Mouse (Mus musculus) fat pad, adult 2 months (tissue): ENCODE measurements around the gene Cc2d2a.

ENCODE experiments used
- DNase-seq: peaks from one replicate; pipeline ENCODE4 v3.0.0-alpha.2; 2011; ENCODE audit warnings: low read depth, low spot score; ENCODE audit errors: extremely low read depth

The Cc2d2a gene

DNA sequence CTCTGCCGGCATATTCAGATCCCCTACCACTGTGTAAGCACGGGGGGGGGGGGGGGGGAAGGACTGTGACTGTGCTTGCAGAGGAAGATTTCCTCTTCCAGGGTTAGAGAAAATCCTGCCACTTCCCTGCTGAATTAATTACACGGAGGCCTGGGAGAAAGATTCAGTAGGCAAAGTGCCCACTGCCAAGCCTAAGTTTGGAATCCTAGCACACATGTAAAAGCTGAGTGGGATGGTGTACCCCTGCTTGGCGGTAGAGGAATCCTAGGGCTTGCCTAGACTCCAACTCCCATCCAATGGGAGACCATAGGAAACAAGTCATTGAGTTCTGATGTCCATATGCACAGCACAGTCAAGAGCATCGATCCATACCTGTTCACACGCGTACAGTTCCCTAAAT lies 61.7 kb downstream of the Cc2d2a start:
- no peak for DNase-seq

DNA sequence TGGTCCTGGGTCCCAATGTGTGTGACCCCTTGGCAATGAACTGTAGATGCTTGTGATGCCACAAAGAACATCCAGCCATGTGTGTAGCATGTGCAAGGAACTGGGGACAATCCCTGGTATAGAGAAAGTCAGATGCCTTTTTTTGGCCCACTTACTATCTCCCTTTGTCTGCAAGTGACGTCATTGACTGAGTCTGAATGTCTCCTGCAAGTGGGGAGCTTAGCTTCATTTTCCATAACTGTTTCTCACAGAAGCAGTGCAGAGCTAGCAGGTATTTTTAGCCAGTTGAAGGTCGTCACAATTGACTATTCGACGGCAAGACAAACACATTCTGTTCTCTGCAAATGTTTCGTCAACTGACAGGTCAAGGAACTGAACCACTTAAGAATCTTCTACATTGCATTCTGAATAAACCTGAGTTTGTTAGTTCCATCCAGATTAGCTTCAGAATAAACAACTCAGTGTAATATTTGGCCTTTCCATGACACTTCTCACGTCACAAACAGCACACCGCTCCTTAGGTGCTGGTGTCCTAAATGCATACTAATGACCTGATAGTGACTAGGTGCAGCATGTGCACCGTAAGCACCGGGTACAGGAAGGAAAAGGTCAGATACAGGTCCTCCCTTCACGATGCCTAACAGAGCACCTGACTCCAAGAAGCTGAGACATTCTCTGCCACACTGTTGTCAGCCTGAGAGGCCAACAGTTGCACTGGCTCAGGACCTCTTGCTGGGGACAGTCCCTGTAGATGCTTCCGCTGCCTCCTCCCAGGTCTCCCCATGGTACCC lies 66.4 kb downstream of the Cc2d2a start:
- DNase-seq: no peak

GRCm38 (mm10) chr5:43732381-43732780 lies 70.2 kb downstream of the Cc2d2a start:
- DNase-seq: no peak

- no peak for DNase-seq
Measured at GRCm38 (mm10) chr5:43744187-43744586, 82.0 kb downstream of the Cc2d2a start.

DNA sequence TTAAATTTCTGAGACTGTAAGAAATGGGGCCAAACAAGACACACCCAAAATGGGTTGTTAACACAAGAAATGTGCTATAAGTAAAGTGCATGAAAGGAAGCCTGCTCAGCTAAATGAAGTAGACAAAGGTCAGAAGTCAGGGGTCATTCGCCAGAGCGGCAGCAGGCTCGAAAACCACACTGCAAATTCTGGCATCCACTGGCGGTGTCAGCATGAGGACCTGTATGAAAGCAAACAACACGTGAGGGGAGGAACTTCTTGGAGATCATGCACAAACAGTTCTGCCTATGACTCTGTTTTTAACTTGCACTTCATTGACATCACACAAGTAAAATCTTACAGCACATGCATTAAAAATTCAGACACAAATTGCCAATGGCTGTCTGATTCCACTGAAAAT lies 83.0 kb downstream of the Cc2d2a start:
- no peak for DNase-seq

- DNase-seq: no peak
Measured at GRCm38 (mm10) chr5:43748039-43748438, 85.9 kb downstream of the Cc2d2a start.

DNA sequence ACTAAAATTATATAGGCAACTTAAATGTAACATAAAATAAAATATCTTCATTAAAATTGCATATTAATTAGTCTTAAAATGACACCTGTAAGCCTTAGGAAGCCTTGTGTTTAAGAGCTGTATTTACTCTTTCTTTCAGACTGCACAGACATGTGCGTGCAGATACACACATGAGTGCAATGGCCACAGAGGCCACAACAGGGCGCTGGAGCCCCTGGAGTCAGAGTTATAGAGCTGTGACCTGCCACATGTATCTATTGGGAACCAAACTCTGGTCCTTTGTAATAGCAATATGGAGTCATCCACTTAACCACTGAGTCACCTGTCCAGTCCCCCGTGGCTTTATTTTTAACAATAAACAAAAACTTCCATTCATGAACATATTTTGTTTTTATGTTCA lies 86.9 kb downstream of the Cc2d2a start:
- DNase-seq: no peak

- no peak for DNase-seq
Measured at GRCm38 (mm10) chr5:43770618-43771354, 108.6 kb downstream of the Cc2d2a start.

- no peak for DNase-seq
Measured at GRCm38 (mm10) chr5:43771555-43771954, 109.4 kb downstream of the Cc2d2a start.

DNA sequence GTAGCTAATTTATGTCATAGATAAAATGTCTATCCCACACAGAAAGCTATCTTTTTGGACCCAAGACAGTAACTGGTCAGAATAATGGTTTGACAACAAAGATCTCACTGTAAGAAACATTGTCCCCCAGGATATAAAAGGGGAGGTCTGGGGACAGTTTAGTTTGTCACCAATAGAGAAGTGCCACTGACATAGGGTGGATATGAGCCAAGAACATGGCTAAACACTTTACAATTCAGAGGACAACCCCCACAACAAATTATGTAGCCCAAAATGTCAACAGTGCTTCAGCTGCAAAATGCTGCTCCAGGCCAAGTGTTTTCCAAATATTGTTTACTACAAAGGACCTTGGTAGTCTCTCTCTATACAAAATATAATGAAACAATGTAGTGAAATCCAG lies 114.3 kb downstream of the Cc2d2a start:
- no peak for DNase-seq

DNA sequence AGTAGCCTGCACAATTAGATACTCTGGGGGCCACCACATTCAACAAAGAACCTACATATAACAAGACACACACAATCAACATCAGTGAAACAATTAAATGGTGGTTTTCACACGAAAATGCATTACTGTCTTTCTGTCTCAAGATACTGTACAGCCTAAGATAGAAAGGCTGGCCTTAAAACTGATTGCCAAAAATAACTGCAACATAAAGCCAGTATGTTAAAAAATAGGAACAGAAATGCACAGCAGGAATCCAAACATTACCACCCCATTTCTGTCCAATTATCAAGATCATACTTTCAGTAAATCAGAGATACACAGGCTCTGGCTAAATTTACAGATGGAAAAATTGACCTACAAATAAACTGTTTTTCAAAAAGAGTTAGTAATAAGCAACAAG lies 114.8 kb downstream of the Cc2d2a start:
- DNase-seq: no peak

GRCm38 (mm10) chr5:43778583-43778982 lies 116.4 kb downstream of the Cc2d2a start:
- DNase-seq: no peak

GRCm38 (mm10) chr5:43781423-43781976 lies 119.4 kb downstream of the Cc2d2a start:
- no peak for DNase-seq

DNA sequence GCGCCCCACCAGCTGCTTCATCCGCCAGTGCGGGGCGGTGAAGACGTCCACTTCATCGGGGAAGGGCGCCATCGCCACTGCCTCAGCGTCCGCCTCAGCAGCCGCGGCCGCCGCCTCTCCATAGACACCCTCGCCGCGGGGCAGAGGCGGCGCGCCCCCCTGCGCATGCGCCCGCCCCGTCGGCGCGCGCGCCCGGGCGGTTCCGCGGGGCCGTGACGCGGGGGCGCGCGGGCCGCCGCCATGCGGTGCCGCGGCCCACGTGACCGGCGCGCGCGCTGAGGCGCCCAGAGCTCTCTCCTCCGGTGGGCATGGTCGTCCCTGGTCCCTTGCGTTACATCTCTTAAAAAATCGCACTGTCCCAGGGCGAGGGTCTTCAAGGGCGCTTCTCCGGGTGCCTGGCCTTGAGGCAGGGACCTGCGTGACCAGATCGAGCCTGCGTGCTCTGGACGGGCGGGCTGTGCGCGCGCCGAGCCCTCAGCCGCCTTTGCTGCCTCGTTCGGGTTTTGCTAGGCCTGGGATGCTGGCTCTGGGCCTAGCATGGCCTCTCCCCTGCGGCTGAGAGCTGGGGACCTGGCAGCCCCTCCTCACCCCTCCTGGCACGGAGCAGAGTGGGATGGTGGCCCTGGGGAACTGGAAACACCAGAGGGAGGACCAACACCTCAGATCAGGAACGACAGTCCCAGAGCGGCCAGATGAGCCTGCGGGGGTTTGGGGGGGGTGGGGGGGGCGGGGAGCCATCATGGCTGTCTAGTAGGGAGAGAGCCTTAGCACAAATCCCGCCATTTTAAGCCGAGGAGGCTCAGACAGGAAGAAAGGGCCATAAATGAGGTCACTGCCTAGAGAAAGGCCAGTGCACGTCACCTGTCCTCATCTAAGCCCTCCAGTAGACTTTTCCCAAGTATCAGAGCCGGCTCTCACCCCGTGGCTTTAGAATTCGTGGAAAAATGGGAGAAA lies 120.1 kb downstream of the Cc2d2a start:
- DNase-seq: no peak

- no peak for DNase-seq
Measured at GRCm38 (mm10) chr5:43783996-43784395, 121.8 kb downstream of the Cc2d2a start.

DNA sequence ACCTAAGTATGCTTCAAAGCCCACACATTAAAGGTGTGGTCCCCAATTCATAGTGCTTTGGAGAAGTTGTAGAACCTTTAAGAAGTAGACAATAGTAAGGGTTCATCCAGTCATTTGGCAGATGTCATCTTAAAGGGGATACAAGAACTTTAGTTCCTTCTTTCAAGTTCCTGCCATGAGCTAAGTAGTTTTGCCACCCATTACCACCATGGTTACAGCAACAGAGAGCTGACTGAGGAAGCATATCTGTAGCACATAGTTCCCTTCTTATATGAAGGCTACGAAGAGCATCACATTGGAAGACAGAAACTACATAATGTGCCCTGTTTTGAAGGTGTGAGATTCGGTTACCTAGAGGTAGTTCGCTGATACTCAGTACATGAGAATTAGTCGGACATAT lies 124.5 kb downstream of the Cc2d2a start:
- DNase-seq: no peak

GRCm38 (mm10) chr5:43787976-43788752 lies 126.0 kb downstream of the Cc2d2a start:
- peak; percentile 28 for DNase-seq
